Comparison of ENCODE assay signal across 8 mouse cellular contexts in the genomic region with DNA sequence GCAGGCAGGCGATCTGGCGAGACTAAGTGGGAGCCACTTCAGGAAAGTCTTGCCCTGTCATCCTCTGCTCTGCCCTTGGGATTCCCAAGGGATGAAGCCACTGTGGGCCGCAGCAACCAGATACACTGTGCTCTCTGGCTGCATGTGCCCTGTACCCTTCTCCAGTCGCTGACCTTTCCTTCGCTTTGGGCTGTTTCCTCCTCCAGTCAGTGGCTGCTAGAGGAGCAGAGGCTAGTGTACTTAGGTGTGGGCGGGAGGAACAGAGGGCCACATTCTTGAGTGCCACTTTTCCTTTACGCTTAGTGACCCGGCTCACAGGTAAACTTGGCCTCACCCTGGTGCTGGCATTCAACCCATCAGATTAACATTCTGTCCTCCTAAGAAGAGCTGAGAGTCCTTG. TPM values are rescaled to one million over a fixed set of nuclear protein-coding genes. Genes with fewer than 3 reads are reported as not detected.
DNase-seq lines count a peak whose midpoint lies in the region; ATAC-seq and TF ChIP-seq lines count a peak whose summit lies in the region.

No protein-coding gene starts in this region.

- H3K27me3 ChIP-seq in hindbrain, embryonic 11.5 days (ENCODE audit: control insufficient read depth, insufficient read depth, low read length): no peaks in the 10 kb centered on the region
- H3K27me3 ChIP-seq in limb, embryonic 14.5 days (ENCODE audit: control insufficient read depth, insufficient read depth, low read length): no peaks in the 10 kb centered on the region

- H3K9ac ChIP-seq in hindbrain, embryonic 11.5 days (ENCODE audit: low read depth, low read length): peak overlapping the region; percentile 21; the same call in 1 of the 2 replicates
- H3K9ac ChIP-seq in limb, embryonic 14.5 days (ENCODE audit: low read depth, low read length, severe bottlenecking): peak overlapping the region; percentile 22; the same call in 1 of the 2 replicates

- no peak for TF ChIP-seq POLR2A in limb, embryonic 14.5 days (IDR thresholded peaks at IDR 0.05; ENCODE audit: borderline replicate concordance, extremely low read depth, insufficient read depth, insufficient read length)

- peak; percentile 39 for DNase-seq in urinary bladder, postnatal 25 days (ENCODE audit: low spot score)
- no peak for DNase-seq in urinary bladder, postnatal 10 days (ENCODE audit: low spot score)
- no peak for DNase-seq in hindbrain, embryonic 11.5 days (ENCODE audit: low spot score)
- no peak for DNase-seq in limb, embryonic 14.5 days (ENCODE audit: low spot score)
- peak; percentile 59 for DNase-seq in skeletal muscle tissue, adult 2 months (ENCODE audit: low read depth, low spot score)
- no peak for DNase-seq in frontal cortex, adult 2 months (ENCODE audit: extremely low spot score in 1 of 2, low spot score in 1 of 2)
- no peak for DNase-seq in yolk sac, embryonic 10.5 days (ENCODE audit: low spot score)
- no peak for DNase-seq in cerebellum, postnatal 4 days (ENCODE audit: low spot score in 2 of 2)

- H3K4me3 ChIP-seq in hindbrain, embryonic 11.5 days (ENCODE audit: low read depth, low read length): no peak overlapping the region
- H3K4me3 ChIP-seq in limb, embryonic 14.5 days (replicated peaks; ENCODE audit: low read length): no peak overlapping the region

- H3K9me3 ChIP-seq in hindbrain, embryonic 11.5 days (ENCODE audit: control insufficient read depth, low read length): no peaks in the 10 kb centered on the region
- no peaks in the 10 kb centered on the region for H3K9me3 ChIP-seq in limb, embryonic 14.5 days (ENCODE audit: control insufficient read depth, low read length)

- H3K4me2 ChIP-seq in hindbrain, embryonic 11.5 days (replicated peaks; ENCODE audit: low read depth, low read length): peak overlapping the region; percentile 26; the same call in 1 of the 2 replicates
- H3K4me2 ChIP-seq in limb, embryonic 14.5 days (replicated peaks; ENCODE audit: low read depth, low read length, severe bottlenecking): peak overlapping the region; percentile 19; the same call in 1 of the 2 replicates

- peaks cover 5% of the 10 kb centered on the region; the same call in 1 of the 2 replicates for H3K4me1 ChIP-seq in hindbrain, embryonic 11.5 days (replicated peaks; ENCODE audit: control insufficient read depth, insufficient read depth, low read length)
- H3K4me1 ChIP-seq in limb, embryonic 14.5 days (ENCODE audit: control insufficient read depth, insufficient read depth, low read length): peaks cover 12% of the 10 kb centered on the region

- no peak overlapping the region for H3K27ac ChIP-seq in hindbrain, embryonic 11.5 days (ENCODE audit: low read depth, low read length)
- H3K27ac ChIP-seq in limb, embryonic 14.5 days (replicated peaks; ENCODE audit: low read depth, low read length): no peak overlapping the region

- no peak for ATAC-seq in hindbrain, embryonic 11.5 days (ENCODE audit: low FRiP score)
- ATAC-seq in limb, embryonic 14.5 days (ENCODE audit: low FRiP score, low read depth): no peak

- H3K36me3 ChIP-seq in hindbrain, embryonic 11.5 days (ENCODE audit: control insufficient read depth, insufficient read depth, low read length): no peaks in the 10 kb centered on the region
- H3K36me3 ChIP-seq in limb, embryonic 14.5 days (ENCODE audit: control insufficient read depth, insufficient read depth, low read length): no peaks in the 10 kb centered on the region

- WGBS in hindbrain, embryonic 11.5 days: 38% methylated on average over 8 of the region's 8 CpGs
- 38% methylated on average over 8 of the region's 8 CpGs for WGBS in limb, embryonic 14.5 days

RNA-seq across cellular contexts. Expression of a gene that starts 10.6 kb away (rescaled TPM):
- polyA plus RNA-seq in hindbrain, embryonic 11.5 days (2014; fragmentation: Nextera tagmentation; extraction: Ambion mirVana): 1.4 and 1.7 TPM in 2 replicates
- polyA plus RNA-seq in limb, embryonic 14.5 days (2012; rRNA removed): 12.2 and 12.3 TPM in 2 replicates
- 5.3 and 5.6 TPM in 2 replicates for polyA plus RNA-seq in limb, embryonic 14.5 days (2014; fragmentation: Nextera tagmentation; extraction: Ambion mirVana)
- 15.5 and 17.4 TPM in 2 replicates for polyA plus RNA-seq in frontal cortex, adult 2 months (2012; rRNA removed)

Comparison
In these comparisons a context has a peak if more than half of its experiments do, and no peak if none do; other contexts are left out.
1. DNase-seq: peak in urinary bladder, postnatal 25 days (single experiment) and skeletal muscle tissue, adult 2 months (single experiment); none in urinary bladder, postnatal 10 days (single experiment), hindbrain, embryonic 11.5 days (single experiment), limb, embryonic 14.5 days (single experiment), frontal cortex, adult 2 months (0 of 2), yolk sac, embryonic 10.5 days (single experiment) and cerebellum, postnatal 4 days (0 of 2).